Mouse (Mus musculus) E14TG2a.4 (cell line): Measurements from ENCODE around the gene Brd9.

Source experiments
- CTCF ChIP-seq: conservative IDR thresholded peaks from 2 replicates; pipeline ENCODE4 v1.5.1; 2014; ENCODE audit warnings: low read length
- NANOG ChIP-seq: IDR thresholded peaks from 2 replicates; pipeline ENCODE4 v1.6.1; 2014; ENCODE audit warnings: borderline replicate concordance, low read length, mixed read lengths
- POU5F1 ChIP-seq: IDR thresholded peaks from 2 replicates; pipeline ENCODE4 v1.6.1; 2014; ENCODE audit warnings: low read length, borderline replicate concordance

- TF ChIP-seq NANOG (no peak), CTCF (no peak), POU5F1 (no peak)
These were observed 24.5 kb upstream of the Brd9 start for GRCm38 (mm10) chr13:73913066-73913465.
